Mouse (Mus musculus): ENCODE results near the gene Olfml2b. TPM values are rescaled to one million over a fixed set of nuclear protein-coding genes. Genes with fewer than 3 reads are reported as not detected.

Gene Olfml2b
- polyA plus RNA-seq, 1 experiment from 2014 or later, result 13.6 TPM

DNA sequence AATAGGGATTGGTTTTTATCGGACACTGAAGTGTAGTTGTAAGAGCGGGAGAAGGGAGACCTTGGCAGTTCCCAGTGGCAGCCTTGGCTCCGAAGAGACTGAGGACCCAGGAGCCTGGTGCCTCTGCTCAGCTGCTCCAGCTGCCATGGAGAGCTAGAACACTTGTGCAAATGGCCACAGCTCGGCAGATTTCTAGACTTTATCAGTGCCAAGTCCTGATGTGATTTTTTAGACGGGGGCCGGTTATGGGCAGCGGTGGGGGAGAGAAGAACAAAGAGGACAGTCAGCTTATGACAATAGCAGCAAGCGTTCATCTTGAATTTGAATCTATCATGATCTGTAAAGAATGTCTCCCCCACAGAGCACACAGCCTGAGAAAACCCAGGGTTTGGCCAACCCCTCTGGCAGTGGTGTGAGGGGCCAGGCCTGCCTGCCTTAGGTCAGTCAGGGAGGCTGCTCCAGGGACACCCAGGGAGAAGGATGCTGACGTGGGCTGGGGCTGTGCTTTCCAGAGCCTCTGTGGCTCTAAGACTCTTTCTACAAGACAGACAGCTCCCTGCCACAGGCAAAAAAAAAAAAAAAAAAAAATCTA is 29.9 kb downstream of the Olfml2b start:
- no peak overlapping the region for H3K9ac ChIP-seq
- H3K27ac ChIP-seq, result no peak overlapping the region
- H3K9me3 ChIP-seq, result no peaks in the 10 kb centered on the region
- no peaks in the 10 kb centered on the region for H3K27me3 ChIP-seq
- H3K4me3 ChIP-seq, result no peak overlapping the region
- no peak overlapping the region for H3K4me2 ChIP-seq (replicated peaks)
- WGBS, result 74% methylated on average over 9 of the region's 9 CpGs
- no peaks in the 10 kb centered on the region for H3K4me1 ChIP-seq
- H3K36me3 ChIP-seq, result peaks cover 7% of the 10 kb centered on the region; the same call in 1 of the 2 replicates
- ATAC-seq (ENCODE audit: insufficient number of reproducible peaks, insufficient read depth, low FRiP score, low TSS enrichment), result no peak

DNA sequence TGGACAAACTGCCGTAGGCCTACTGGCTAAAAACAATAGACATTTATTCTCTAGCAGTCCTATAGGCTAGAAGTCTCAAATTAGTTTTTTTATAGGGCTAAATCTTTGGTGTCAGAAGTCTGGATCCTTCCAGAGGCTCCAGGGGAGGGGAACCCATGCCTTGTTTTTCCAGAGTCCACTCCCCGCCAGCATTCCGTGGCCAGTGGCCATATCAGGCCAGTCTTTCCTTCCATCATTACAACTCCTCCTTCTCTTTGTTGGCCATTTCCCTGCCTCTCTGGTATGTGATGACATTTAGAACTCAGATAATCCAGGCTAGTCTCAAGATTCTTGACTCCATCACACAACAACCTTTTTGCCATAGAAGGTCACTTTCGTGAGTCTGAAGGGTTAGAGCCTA is 33.3 kb downstream of the Olfml2b start:
- 91% methylated on average over 4 of the region's 4 CpGs for WGBS
- ATAC-seq (ENCODE audit: insufficient number of reproducible peaks, insufficient read depth, low FRiP score, low TSS enrichment), result no peak
- H3K36me3 ChIP-seq, result peaks cover 13% of the 10 kb centered on the region; the same call in 1 of the 2 replicates

DNA sequence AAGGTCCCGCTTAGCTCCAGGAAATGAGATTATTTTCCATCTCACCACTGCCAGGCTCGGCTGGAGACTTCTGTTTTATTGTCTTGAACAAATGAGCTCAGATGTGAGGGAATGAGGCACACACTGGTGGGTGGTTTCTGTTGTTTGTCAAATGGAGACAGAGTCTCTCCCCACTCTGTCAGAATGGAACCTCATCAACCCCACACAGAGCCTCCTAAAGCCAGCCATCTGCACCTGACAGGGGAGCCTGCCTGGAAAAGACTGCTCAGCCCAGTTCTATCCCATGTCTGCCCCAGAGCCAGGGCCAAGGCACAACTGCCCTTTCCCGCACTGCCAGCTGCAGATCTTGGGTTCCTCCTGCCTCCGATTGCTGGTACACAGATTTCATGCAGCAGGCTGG is 34.5 kb downstream of the Olfml2b start:
- Histone ChIP-seq H3K27ac (no peak overlapping the region), H3K27me3 (no peaks in the 10 kb centered on the region), H3K9me3 (no peaks in the 10 kb centered on the region), H3K36me3 (peaks cover 13% of the 10 kb centered on the region; the same call in 1 of the 2 replicates), H3K4me1 (no peaks in the 10 kb centered on the region), H3K9ac (no peak overlapping the region), H3K4me3 (no peak overlapping the region), H3K4me2 (replicated peaks) (no peak overlapping the region)
- no peak for ATAC-seq (ENCODE audit: insufficient number of reproducible peaks, insufficient read depth, low FRiP score, low TSS enrichment)
- WGBS, result 70% methylated on average over 4 of the region's 4 CpGs

More for the DNA sequence above, 33.3 kb downstream of the Olfml2b start:
- no peak overlapping the region for H3K27ac ChIP-seq
- H3K9me3 ChIP-seq, result no peaks in the 10 kb centered on the region
- no peak overlapping the region for H3K9ac ChIP-seq
- no peak overlapping the region for H3K4me2 ChIP-seq (replicated peaks)
- no peaks in the 10 kb centered on the region for H3K27me3 ChIP-seq
- H3K4me1 ChIP-seq, result no peaks in the 10 kb centered on the region
- no peak overlapping the region for H3K4me3 ChIP-seq

DNA sequence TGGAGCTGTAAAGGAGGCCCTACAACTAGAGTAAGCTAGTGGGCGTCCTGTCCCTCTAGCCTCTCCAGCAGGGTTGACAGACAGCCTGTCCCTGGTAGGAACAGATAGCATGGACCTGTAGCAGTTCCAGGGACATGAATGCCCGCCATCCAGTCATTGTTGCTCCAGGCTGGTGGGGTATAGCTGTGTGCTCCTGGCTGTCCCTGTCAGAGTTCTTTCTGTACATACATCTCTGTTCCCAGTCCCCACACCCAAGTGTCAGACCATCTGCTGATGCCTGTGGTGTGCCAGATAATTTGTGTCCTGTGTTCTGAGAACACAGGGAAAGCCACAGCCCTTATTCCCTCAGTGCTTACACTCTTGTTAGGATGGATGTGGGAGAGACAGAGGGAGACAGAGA is 35.3 kb downstream of the Olfml2b start:
- WGBS, result 81% methylated on average over 2 of the region's 2 CpGs
- Histone ChIP-seq H3K27me3 (no peaks in the 10 kb centered on the region), H3K27ac (no peak overlapping the region)

DNA sequence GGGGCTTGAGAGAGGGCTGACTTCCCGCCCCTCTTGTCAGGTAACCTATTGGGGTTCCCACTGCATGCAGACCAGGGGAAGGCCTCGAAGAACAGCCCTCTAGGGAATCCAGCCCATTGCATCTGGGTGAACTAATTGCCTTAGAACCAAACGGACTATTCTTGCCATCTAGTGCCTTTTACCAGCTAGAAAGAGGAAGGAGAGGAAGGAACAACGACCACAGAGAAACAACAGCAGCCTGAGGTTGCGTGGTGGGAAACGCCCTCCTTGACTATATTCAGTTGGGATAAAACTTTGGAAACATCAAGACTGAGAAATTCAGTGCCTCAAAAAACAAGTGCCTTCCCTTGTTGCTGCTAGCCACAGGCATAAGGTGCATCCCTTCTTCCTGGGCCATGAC is 39.5 kb downstream of the Olfml2b start:
- WGBS, result 79% methylated on average over 6 of the region's 6 CpGs
- no peak overlapping the region for H3K4me2 ChIP-seq (replicated peaks)

More for the DNA sequence above, 35.3 kb downstream of the Olfml2b start:
- H3K36me3 ChIP-seq, result peaks cover 13% of the 10 kb centered on the region; the same call in 1 of the 2 replicates
- no peak overlapping the region for H3K4me3 ChIP-seq
- no peaks in the 10 kb centered on the region for H3K9me3 ChIP-seq
- no peaks in the 10 kb centered on the region for H3K4me1 ChIP-seq
- H3K9ac ChIP-seq, result no peak overlapping the region
- ATAC-seq (ENCODE audit: insufficient number of reproducible peaks, insufficient read depth, low FRiP score, low TSS enrichment), result no peak
- no peak overlapping the region for H3K4me2 ChIP-seq (replicated peaks)

DNA sequence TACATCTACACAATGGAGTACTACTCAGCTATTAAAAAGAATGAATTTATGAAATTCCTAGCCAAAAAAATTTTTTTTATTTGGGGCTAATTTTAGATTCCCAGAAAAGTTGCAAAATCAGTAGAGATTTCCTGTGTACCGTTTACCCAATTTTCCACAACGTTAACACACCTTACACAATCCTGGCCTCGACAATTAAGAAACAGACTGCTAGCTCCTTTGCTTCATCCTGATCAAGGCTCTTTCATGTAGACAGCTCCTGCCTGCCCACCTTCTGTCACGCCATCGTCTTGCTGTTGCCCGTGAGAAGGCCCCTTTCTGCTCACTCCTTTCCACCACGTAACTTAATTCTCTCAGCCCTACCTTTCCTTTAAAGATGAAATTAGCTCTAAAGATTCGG is 45.4 kb downstream of the Olfml2b start:
- WGBS, result 92% methylated on average over 8 of the region's 8 CpGs
- no peaks in the 10 kb centered on the region for H3K36me3 ChIP-seq
- H3K27me3 ChIP-seq, result no peaks in the 10 kb centered on the region
- H3K4me1 ChIP-seq, result no peaks in the 10 kb centered on the region
- no peak for ATAC-seq (ENCODE audit: insufficient number of reproducible peaks, insufficient read depth, low FRiP score, low TSS enrichment)
- no peak overlapping the region for H3K9ac ChIP-seq
- H3K27ac ChIP-seq, result no peak overlapping the region
- no peak overlapping the region for H3K4me3 ChIP-seq
- no peak overlapping the region for H3K4me2 ChIP-seq (replicated peaks)
- no peaks in the 10 kb centered on the region for H3K9me3 ChIP-seq

More for the DNA sequence above, 39.5 kb downstream of the Olfml2b start:
- no peak overlapping the region for H3K9ac ChIP-seq
- no peak for ATAC-seq (ENCODE audit: insufficient number of reproducible peaks, insufficient read depth, low FRiP score, low TSS enrichment)
- peaks cover 13% of the 10 kb centered on the region; the same call in 1 of the 2 replicates for H3K36me3 ChIP-seq
- H3K4me1 ChIP-seq, result no peaks in the 10 kb centered on the region
- no peaks in the 10 kb centered on the region for H3K9me3 ChIP-seq
- H3K27me3 ChIP-seq, result no peaks in the 10 kb centered on the region
- no peak overlapping the region for H3K27ac ChIP-seq
- no peak overlapping the region for H3K4me3 ChIP-seq

DNA sequence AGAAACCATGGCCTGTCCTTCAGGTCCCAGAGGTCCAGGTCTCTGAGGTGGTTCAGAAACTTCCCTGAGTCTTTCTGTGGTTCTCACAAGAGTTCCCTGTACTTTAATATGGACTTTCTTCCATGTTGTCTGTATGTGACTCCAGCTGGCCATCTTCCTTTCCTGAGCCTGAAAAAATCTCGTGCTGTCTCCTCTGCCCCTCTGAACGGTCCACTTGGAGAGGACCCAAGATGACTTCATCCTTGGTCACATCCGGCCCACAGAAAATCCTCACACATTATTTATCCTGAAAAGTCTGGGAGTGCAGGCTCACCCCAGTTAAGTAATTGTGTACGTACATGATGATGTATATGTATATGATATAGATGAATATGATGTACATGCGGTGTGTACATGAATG is 47.0 kb downstream of the Olfml2b start:
- H3K36me3 ChIP-seq, result no peaks in the 10 kb centered on the region
- H3K27ac ChIP-seq, result no peak overlapping the region
- H3K27me3 ChIP-seq, result no peaks in the 10 kb centered on the region
- no peak overlapping the region for H3K4me2 ChIP-seq (replicated peaks)
- no peak overlapping the region for H3K9ac ChIP-seq
- no peak overlapping the region for H3K4me3 ChIP-seq
- no peaks in the 10 kb centered on the region for H3K4me1 ChIP-seq
- 90% methylated on average over 5 of the region's 5 CpGs for WGBS
- ATAC-seq (ENCODE audit: insufficient number of reproducible peaks, insufficient read depth, low FRiP score, low TSS enrichment), result no peak
- H3K9me3 ChIP-seq, result no peaks in the 10 kb centered on the region

DNA sequence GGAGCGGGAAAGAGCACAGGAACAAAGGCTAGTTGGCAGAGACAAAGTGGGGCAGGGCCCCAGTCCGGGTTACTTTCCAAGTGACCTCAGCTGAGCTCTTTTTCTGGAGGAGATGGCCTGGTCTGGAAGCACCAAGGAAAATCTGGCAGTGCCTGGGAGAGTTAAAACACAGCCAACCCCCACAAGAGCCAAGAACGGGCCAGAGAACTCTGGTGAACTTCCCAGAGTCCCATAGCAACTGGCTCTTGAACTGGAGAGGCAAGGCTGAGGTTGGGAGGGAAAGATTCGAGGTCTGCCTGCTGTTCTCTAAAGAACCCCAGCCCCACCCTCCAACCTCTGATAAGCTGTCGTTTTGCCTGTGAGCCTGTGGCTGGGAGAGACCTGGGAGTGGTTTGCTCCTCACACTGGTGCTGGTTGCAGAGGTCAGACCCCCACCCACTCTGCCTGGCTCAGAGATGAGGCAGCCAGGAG is 50.5 kb downstream of the Olfml2b start:
- no peak overlapping the region for H3K4me2 ChIP-seq (replicated peaks)
- 62% methylated on average over 5 of the region's 5 CpGs for WGBS

DNA sequence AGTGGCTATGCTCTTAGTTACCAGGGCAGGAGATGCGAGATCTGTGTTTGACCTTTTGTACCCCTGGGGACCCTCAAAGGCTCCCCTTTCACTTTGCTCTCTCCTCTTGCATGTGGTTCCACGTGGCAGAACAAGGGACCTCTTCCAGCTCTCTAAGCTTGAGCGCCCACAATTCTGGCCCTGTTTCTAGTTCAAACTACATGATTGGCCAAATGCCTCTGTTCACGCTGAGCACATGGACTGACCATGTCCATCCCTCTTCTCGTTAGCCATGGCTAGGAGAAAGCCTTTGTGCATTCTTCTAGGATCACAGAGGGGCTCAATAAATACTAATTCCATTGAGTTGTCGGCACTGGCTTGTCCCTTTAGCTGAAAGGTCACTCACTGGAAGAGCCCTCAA is 51.0 kb downstream of the Olfml2b start:
- Histone ChIP-seq H3K27ac (no peak overlapping the region), H3K9me3 (no peaks in the 10 kb centered on the region), H3K4me2 (replicated peaks) (no peak overlapping the region), H3K4me3 (no peak overlapping the region), H3K4me1 (no peaks in the 10 kb centered on the region), H3K27me3 (no peaks in the 10 kb centered on the region), H3K36me3 (no peaks in the 10 kb centered on the region), H3K9ac (no peak overlapping the region)
- no peak for ATAC-seq (ENCODE audit: insufficient number of reproducible peaks, insufficient read depth, low FRiP score, low TSS enrichment)
- WGBS, result 60% methylated on average over 6 of the region's 6 CpGs

More for the DNA sequence above, 50.5 kb downstream of the Olfml2b start:
- Histone ChIP-seq H3K4me3 (no peak overlapping the region), H3K27ac (no peak overlapping the region), H3K4me1 (no peaks in the 10 kb centered on the region), H3K27me3 (no peaks in the 10 kb centered on the region), H3K9me3 (no peaks in the 10 kb centered on the region), H3K9ac (no peak overlapping the region), H3K36me3 (no peaks in the 10 kb centered on the region)
- ATAC-seq (ENCODE audit: insufficient number of reproducible peaks, insufficient read depth, low FRiP score, low TSS enrichment), result no peak

DNA sequence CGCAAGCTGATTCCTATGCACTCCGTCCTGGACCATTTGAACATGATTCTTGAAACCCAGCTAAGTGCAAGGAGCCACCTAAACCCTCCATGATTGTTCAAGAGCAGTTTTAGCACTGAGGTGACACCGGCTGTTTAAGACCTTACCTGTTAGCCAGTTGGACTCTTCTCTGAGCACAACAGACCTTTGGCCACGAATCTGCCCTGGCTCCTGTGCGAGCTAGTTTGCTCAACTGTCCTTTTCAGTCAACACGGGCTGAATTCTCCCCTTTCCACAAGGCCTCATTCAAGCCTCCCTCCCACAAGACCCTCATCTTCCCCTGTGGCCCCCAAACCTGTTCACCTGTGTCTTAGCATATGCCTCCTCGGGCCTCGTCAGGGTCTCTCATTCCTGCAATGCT is 52.7 kb downstream of the Olfml2b start:
- Histone ChIP-seq H3K4me3 (no peak overlapping the region), H3K9ac (no peak overlapping the region), H3K36me3 (no peaks in the 10 kb centered on the region), H3K4me1 (peaks cover 10% of the 10 kb centered on the region; the same call in 1 of the 2 replicates), H3K27ac (no peak overlapping the region), H3K4me2 (replicated peaks) (no peak overlapping the region), H3K9me3 (no peaks in the 10 kb centered on the region), H3K27me3 (no peaks in the 10 kb centered on the region)
- 92% methylated on average over 8 of the region's 8 CpGs for WGBS
- ATAC-seq (ENCODE audit: insufficient number of reproducible peaks, insufficient read depth, low FRiP score, low TSS enrichment), result no peak

DNA sequence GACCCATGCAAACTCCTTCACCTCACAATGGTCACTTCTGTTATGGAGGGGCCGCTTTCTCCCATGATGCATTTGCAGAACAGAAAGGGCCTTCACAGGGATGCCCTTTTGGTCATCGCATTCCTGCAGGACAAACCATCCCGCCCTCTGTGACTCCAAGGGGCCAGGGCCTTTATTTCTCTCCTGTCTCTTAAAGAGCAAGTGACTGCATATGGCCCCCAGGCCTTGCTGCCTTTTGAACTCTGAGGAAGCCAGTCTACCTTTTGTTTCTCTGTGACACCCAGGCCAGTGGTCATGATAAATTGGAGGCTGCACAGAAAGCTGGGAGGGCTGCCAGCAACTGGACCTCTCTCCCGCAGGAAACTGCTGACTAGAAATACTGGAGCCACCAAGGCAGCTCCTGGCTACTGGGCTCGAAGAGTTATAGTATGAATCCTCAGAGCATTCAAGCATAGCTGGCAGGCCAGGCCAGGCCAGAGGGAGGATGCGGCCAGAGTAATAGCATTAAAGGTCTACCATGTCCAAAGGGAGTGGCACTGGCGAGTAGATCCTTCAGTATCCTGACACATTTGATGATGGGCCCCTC is 53.5 kb downstream of the Olfml2b start:
- no peak overlapping the region for H3K27ac ChIP-seq
- 76% methylated on average over 7 of the region's 7 CpGs for WGBS

DNA sequence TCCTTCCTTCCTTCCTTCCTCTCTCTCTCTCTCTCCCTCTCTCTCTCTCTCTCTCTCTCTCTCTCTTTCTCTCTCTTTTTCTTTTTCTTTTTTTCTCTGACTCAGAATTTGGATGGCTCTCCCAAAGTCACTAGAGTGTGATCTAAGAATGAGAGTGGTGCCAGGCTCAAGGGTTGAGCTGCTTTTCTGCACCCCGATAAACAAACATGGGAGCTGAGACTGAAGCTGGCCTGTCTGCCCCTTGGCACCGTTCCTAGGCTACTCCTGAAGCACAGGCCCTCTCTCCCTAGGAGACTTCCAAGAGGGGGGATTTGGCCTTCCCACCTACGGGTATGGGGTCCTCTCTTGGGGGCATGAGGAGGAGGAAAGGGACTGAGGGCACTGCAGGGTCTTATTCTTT is 54.4 kb downstream of the Olfml2b start:
- H3K36me3 ChIP-seq, result no peaks in the 10 kb centered on the region
- no peaks in the 10 kb centered on the region for H3K27me3 ChIP-seq
- no peak for ATAC-seq (ENCODE audit: insufficient number of reproducible peaks, insufficient read depth, low FRiP score, low TSS enrichment)
- no peak overlapping the region for H3K4me3 ChIP-seq
- H3K9me3 ChIP-seq, result no peaks in the 10 kb centered on the region
- H3K27ac ChIP-seq, result no peak overlapping the region
- H3K4me1 ChIP-seq, result peaks cover 10% of the 10 kb centered on the region; the same call in 1 of the 2 replicates
- no peak overlapping the region for H3K9ac ChIP-seq
- no peak overlapping the region for H3K4me2 ChIP-seq (replicated peaks)
- WGBS, result 80% methylated on average over 3 of the region's 3 CpGs

More for the DNA sequence above, 53.5 kb downstream of the Olfml2b start:
- H3K36me3 ChIP-seq, result no peaks in the 10 kb centered on the region
- ATAC-seq (ENCODE audit: insufficient number of reproducible peaks, insufficient read depth, low FRiP score, low TSS enrichment), result no peak
- H3K9me3 ChIP-seq, result no peaks in the 10 kb centered on the region
- no peak overlapping the region for H3K4me2 ChIP-seq (replicated peaks)
- no peaks in the 10 kb centered on the region for H3K27me3 ChIP-seq
- H3K9ac ChIP-seq, result no peak overlapping the region
- no peak overlapping the region for H3K4me3 ChIP-seq
- peaks cover 10% of the 10 kb centered on the region; the same call in 1 of the 2 replicates for H3K4me1 ChIP-seq

Measured in embryonic facial prominence, embryonic 12.5 days (tissue).